Mouse (Mus musculus): ENCODE results near the gene Tex38. TPM values are rescaled to one million over a fixed set of nuclear protein-coding genes. Genes with fewer than 3 reads are reported as not detected.

The Tex38 gene
- total RNA-seq (2014; rRNA removed; ENCODE audit: low replicate concordance) (not detected in 2 replicates), polyA plus RNA-seq (2015; fragmentation: Nextera tagmentation; extraction: Ambion mirVana) (0.30 and 0.55 TPM in 2 replicates)

DNA sequence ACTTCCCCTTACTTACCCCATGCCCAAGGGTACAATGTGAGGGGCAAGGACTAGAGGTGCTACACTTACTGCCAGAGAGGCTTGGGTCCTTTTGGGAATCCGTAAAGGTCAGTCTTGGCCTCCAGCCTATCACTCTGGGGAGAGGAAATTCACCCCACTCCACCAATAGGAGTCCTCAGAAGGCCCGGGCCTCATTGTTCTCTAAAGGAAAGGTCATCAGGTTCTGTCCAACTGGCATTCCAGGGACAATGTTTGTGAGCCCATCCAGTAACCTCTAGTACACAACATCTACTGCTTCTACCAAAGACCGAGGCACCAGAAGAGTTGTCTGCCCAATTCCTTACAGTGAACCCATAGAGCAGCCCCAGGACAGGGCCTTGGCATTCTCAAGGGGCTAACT is at the start of gene Tex38:
Gene Tex38 (minus strand): TSS at position 101 of the 400 bp plus-strand sequence.
- no peak within 1 kb of the TSS for H3K4me2 ChIP-seq (ENCODE audit: low read depth, low read length)
- no peak within 1 kb of the TSS for H3K4me3 ChIP-seq (ENCODE audit: low read depth, low read length)
- H3K27ac ChIP-seq (ENCODE audit: low read depth) = no peak within 1 kb of the TSS
- peaks cover 8% of the 10 kb centered on the region; the same call in 1 of the 2 replicates for H3K36me3 ChIP-seq (replicated peaks; ENCODE audit: control insufficient read depth, insufficient read depth, low read length)
- H3K9me3 ChIP-seq (replicated peaks; ENCODE audit: control insufficient read depth, low read length) = no peaks in the 10 kb centered on the region
- 60% methylated on average over 3 of the region's 3 CpGs for WGBS
- H3K27me3 ChIP-seq (ENCODE audit: control insufficient read depth, insufficient read depth, low read length) = no peaks in the 10 kb centered on the region
- no peak for ATAC-seq (ENCODE audit: insufficient read depth, low read depth)
- no peak within 1 kb of the TSS for H3K9ac ChIP-seq (replicated peaks; ENCODE audit: low read depth, low read length)
- TF ChIP-seq EP300 (IDR thresholded peaks at IDR 0.05; ENCODE audit: low read depth) = no peak
- TF ChIP-seq CTCF (IDR thresholded peaks at IDR 0.05; ENCODE audit: low read depth) = no peak
- no peak for DNase-seq (ENCODE audit: low spot score)
- H3K4me1 ChIP-seq (ENCODE audit: control insufficient read depth, insufficient read depth) = 0 out of 2 replicates have a peak, but pooled peaks cover 3% of the 10 kb centered on the region

DNA sequence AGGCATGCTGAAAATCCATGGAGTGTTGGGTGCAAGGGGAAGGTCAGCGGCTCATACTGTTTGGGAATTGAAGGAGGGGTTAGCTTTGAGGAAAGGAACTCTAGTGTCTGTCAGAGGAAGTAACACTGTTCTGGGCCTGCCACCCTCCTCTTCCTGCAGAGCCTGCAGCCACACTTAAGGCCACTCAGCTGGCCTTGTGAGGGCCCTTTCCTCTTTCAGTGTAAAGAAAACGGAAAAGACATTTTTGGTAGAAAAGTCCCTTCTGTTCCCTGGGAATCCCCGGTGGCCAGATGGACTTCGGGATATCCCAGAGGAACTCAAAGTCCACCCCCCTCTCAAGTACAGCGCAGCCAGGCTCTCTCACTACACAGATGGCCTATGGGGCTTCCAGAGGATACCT is 49.7 kb upstream of the Tex38 start:
- H3K9me3 ChIP-seq (replicated peaks; ENCODE audit: control insufficient read depth, low read length) = no peaks in the 10 kb centered on the region
- H3K27ac ChIP-seq (ENCODE audit: low read depth) = peak overlapping the region; percentile 36; the same call in 1 of the 2 replicates
- WGBS = 65% methylated on average over 5 of the region's 5 CpGs
- no peak overlapping the region for H3K4me3 ChIP-seq (ENCODE audit: low read depth, low read length)
- ATAC-seq (ENCODE audit: insufficient read depth, low read depth) (no peak), DNase-seq (ENCODE audit: low spot score) (no peak)
- no peak overlapping the region for H3K4me2 ChIP-seq (ENCODE audit: low read depth, low read length)
- H3K27me3 ChIP-seq (ENCODE audit: control insufficient read depth, insufficient read depth, low read length) = no peaks in the 10 kb centered on the region
- peaks cover 40% of the 10 kb centered on the region for H3K36me3 ChIP-seq (replicated peaks; ENCODE audit: control insufficient read depth, insufficient read depth, low read length)
- no peak for TF ChIP-seq CTCF (IDR thresholded peaks at IDR 0.05; ENCODE audit: low read depth)
- no peak for TF ChIP-seq EP300 (IDR thresholded peaks at IDR 0.05; ENCODE audit: low read depth)
- H3K4me1 ChIP-seq (ENCODE audit: control insufficient read depth, insufficient read depth) = peaks cover 9% of the 10 kb centered on the region
- no peak overlapping the region for H3K9ac ChIP-seq (replicated peaks; ENCODE audit: low read depth, low read length)

DNA sequence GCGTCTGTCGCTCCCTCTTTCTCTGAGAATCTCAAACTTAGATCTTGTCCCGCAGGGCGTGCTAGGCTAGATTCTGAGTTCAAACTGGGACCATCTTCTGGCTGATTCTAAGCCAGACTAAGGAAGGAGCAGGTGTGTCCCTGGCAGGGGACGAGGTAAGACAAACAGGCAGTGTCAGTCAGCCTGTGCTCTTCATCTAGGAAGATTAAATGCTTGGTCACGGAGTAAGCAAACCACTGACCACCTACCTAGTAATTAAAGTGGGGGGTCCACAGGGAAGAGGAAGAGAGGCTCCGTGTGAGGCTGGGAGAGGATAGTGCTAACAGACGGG is 47.7 kb upstream of the Tex38 start:
- no peak for ATAC-seq (ENCODE audit: insufficient read depth, low read depth)
- TF ChIP-seq EP300 (IDR thresholded peaks at IDR 0.05; ENCODE audit: low read depth) (no peak), CTCF (IDR thresholded peaks at IDR 0.05; ENCODE audit: low read depth) (no peak)
- H3K36me3 ChIP-seq (replicated peaks; ENCODE audit: control insufficient read depth, insufficient read depth, low read length) = peaks cover 23% of the 10 kb centered on the region
- DNase-seq (ENCODE audit: low spot score) = no peak
- H3K9me3 ChIP-seq (replicated peaks; ENCODE audit: control insufficient read depth, low read length) = no peaks in the 10 kb centered on the region
- H3K4me1 ChIP-seq (ENCODE audit: control insufficient read depth, insufficient read depth) = peaks cover 16% of the 10 kb centered on the region
- H3K4me3 ChIP-seq (ENCODE audit: low read depth, low read length) = peak overlapping the region; percentile 93
- peak overlapping the region; percentile 79 for H3K9ac ChIP-seq (replicated peaks; ENCODE audit: low read depth, low read length)
- no peak overlapping the region for H3K27ac ChIP-seq (ENCODE audit: low read depth)
- peak overlapping the region; percentile 82 for H3K4me2 ChIP-seq (ENCODE audit: low read depth, low read length)
- WGBS = 7% methylated on average over 8 of the region's 8 CpGs
- H3K27me3 ChIP-seq (ENCODE audit: control insufficient read depth, insufficient read depth, low read length) = no peaks in the 10 kb centered on the region

DNA sequence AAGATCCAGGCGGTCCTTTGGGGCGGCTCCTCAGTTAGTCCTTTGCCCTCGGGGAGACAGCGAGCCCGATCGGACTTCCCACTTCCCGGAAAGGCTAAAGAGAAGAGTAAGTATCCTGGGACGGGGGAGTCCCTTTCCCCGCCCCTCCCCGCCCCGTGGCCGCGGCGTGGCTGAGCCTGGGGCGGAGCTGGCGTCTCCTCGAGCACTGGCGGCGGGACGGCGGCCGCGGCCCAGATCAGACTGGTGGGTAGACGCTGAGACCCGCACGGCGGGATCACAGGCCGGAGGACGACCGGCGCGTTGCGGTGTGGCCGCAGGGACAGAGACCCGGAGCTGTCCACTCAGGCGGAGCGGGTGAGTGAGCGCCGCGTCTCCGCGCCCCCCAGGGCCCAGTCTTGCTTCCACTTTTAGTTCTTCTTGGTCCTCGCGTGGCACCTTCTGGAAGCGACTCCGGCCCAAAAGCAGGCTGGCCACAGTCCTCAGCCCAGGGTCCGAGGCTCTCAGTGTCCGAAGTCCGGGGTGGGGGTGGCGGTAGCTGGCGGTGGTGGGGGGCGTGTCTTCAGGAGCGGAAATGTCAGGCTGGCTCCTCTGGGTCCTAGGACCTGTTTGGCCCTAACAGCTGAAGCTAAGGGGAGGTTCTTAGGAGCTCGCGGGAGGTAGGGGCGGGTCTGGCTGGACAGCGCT is 47.2 kb upstream of the Tex38 start, which contains the start of gene Mob3c:
Gene Mob3c (plus strand): TSS at position 205 of the 684 bp plus-strand sequence.
- peaks cover 17% of the 10 kb centered on the region for H3K36me3 ChIP-seq (replicated peaks; ENCODE audit: control insufficient read depth, insufficient read depth, low read length)
- H3K4me2 ChIP-seq (ENCODE audit: low read depth, low read length) = peak within 1 kb of the TSS; percentile 82
- TF ChIP-seq CTCF (IDR thresholded peaks at IDR 0.05; ENCODE audit: low read depth) (no peak), EP300 (IDR thresholded peaks at IDR 0.05; ENCODE audit: low read depth) (no peak)
- peak; percentile 91 for ATAC-seq (ENCODE audit: insufficient read depth, low read depth)
- DNase-seq (ENCODE audit: low spot score) = peak; percentile 80
- under 1% methylated on average over 56 of the region's 57 CpGs for WGBS
- H3K4me3 ChIP-seq (ENCODE audit: low read depth, low read length) = peak within 1 kb of the TSS; percentile 93
- H3K4me1 ChIP-seq (ENCODE audit: control insufficient read depth, insufficient read depth) = peaks cover 21% of the 10 kb centered on the region
- peak within 1 kb of the TSS; percentile 79 for H3K9ac ChIP-seq (replicated peaks; ENCODE audit: low read depth, low read length)
- peak within 1 kb of the TSS; percentile 87 for H3K27ac ChIP-seq (ENCODE audit: low read depth)
- H3K9me3 ChIP-seq (replicated peaks; ENCODE audit: control insufficient read depth, low read length) = no peaks in the 10 kb centered on the region
- no peaks in the 10 kb centered on the region for H3K27me3 ChIP-seq (ENCODE audit: control insufficient read depth, insufficient read depth, low read length)

DNA sequence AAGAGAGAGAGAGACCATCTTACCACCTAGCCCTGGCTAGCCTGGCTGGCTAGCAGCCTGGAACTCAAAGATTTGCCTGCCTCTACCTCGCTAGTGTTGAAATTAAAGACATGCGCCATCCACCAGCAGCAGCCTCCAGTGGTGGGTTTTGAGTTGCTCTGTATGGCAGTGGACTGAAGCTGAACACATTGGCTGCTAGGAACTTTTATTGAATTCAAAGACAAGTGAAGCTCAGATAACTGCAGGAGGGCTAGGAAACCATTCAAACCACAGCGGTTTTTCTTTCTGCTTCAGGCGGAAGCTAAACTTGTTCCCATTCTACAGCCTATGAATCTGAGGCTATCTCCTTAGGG is 46.7 kb upstream of the Tex38 start:
- Histone ChIP-seq H3K4me3 (ENCODE audit: low read depth, low read length) (peak overlapping the region; percentile 93), H3K4me1 (ENCODE audit: control insufficient read depth, insufficient read depth) (peaks cover 25% of the 10 kb centered on the region), H3K36me3 (replicated peaks; ENCODE audit: control insufficient read depth, insufficient read depth, low read length) (peaks cover 14% of the 10 kb centered on the region), H3K4me2 (ENCODE audit: low read depth, low read length) (peak overlapping the region; percentile 82), H3K9me3 (replicated peaks; ENCODE audit: control insufficient read depth, low read length) (no peaks in the 10 kb centered on the region), H3K9ac (replicated peaks; ENCODE audit: low read depth, low read length) (peak overlapping the region; percentile 79; the same call in 1 of the 2 replicates), H3K27me3 (ENCODE audit: control insufficient read depth, insufficient read depth, low read length) (no peaks in the 10 kb centered on the region), H3K27ac (ENCODE audit: low read depth) (peak overlapping the region; percentile 87)
- no peak for ATAC-seq (ENCODE audit: insufficient read depth, low read depth)
- WGBS = 6% methylated on average over 4 of the region's 4 CpGs
- DNase-seq (ENCODE audit: low spot score) = no peak
- TF ChIP-seq CTCF (IDR thresholded peaks at IDR 0.05; ENCODE audit: low read depth) (no peak), EP300 (IDR thresholded peaks at IDR 0.05; ENCODE audit: low read depth) (no peak)

Data from heart, postnatal 0 days (tissue).